Mouse (Mus musculus) T-cell, adult 2 months (primary cell): ENCODE results near the gene Dlgap3.

Experiments
- DNase-seq: peaks from one replicate; pipeline ENCODE4 v3.0.0; 2022; ENCODE audit warnings: low spot score

Dlgap3 gene

DNA sequence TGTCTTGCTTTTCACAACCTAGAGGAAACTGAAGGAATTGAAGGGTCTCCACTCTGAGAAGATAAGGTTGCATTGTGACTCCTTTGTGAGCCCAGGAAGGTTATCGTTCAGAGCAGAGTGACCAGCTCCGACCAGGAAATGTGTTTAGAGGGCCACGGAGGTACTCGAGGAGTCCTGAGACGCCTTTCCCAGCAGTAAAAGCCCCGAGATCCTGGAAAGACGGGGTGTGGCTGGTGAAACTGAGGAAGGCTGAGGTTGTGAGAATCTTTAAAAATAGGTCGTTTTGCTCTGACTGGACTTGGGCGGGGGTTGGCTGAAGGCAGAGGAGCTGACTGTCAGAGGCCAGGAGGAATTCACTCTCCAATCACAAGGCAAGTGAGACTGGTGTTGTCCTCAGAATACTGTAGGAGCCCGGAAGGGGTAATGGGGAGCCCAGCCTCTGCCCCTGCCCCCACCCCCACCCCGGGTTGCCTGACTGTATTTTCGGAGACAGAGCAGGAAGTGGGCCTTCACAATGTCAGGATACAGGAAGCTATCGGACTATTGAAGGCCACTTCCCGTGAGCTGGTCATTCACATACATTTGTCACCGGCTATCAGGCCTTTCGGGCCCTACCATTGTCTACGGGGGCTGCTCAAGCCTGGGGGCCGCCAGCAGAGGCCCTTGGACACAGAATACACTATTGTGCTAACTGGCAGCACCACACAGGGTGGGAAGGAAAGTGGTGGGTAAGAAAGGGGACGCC is 94.6 kb downstream of the Dlgap3 start:
- no peak for DNase-seq

DNA sequence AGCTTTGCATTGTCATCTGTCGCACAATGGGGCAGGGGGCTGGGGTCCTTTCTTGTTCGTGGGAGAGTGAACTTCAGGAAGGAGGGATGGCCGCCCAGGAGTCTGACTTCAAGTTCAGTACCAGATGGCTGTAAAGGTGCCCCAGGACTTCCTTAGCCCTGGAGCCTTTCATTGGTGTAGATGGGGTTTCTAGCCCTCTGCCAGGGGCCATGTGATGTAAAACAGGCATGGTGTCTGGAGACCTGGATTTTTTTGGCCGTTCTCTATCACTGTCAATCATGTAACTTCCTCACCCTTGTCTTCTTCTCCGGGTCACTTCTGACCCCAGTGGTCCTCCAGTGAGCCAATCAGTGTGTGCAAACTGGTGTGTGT is 95.2 kb downstream of the Dlgap3 start:
- DNase-seq, result no peak

DNA sequence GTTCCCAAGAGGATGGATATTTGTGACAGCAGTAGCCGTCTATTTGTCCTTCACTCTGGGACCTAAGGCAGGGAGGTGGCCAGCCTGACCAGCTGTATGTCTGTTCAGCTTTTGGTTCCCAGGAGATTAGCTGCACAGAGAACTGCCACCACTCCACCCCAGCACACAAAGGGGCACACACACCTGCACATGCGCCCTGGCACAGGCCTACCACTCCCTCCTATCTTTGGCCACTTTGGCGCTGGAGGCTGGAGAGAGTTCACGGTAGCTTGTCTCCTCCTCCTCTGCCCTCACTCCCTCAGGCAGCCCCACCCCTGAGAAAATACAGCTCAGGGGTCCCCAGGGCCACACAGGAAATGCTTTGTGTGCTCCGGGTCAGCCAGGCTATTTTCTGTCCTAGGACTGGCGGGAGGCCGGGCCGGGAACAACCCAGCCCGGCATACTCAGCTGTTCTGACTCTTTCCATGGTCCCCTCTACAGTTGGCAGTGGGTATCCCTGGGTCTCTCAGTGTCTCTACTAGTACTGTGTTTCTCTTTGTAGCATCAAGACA is 109.5 kb downstream of the Dlgap3 start:
- DNase-seq, result no peak

GRCm38 (mm10) chr4:127279241-127279640 is 110.2 kb downstream of the Dlgap3 start:
- no peak for DNase-seq
